Mouse (Mus musculus): ENCODE data around the gene Gm26897. TPM values are rescaled to one million over a fixed set of nuclear protein-coding genes. Genes with fewer than 3 reads are reported as not detected.

Gene Gm26897
- polyA plus RNA-seq, 1 experiment from 2014 or later = not detected

- no peak for ATAC-seq (ENCODE audit: low FRiP score, low read depth)
- WGBS = 16% methylated on average over 5 of the region's 5 CpGs
- H3K27me3 ChIP-seq = no peaks in the 10 kb centered on the region
- H3K9ac ChIP-seq = no peak overlapping the region
- no peak overlapping the region for H3K4me3 ChIP-seq
- no peaks in the 10 kb centered on the region for H3K36me3 ChIP-seq
- H3K4me2 ChIP-seq = no peak overlapping the region; the same call in 1 of the 2 replicates
- no peaks in the 10 kb centered on the region for H3K9me3 ChIP-seq
- H3K27ac ChIP-seq (replicated peaks) = no peak overlapping the region
- peaks cover 16% of the 10 kb centered on the region for H3K4me1 ChIP-seq (replicated peaks)
Observed at GRCm38 (mm10) chr5:111755330-111755729, 21.6 kb downstream of the Gm26897 start.

DNA sequence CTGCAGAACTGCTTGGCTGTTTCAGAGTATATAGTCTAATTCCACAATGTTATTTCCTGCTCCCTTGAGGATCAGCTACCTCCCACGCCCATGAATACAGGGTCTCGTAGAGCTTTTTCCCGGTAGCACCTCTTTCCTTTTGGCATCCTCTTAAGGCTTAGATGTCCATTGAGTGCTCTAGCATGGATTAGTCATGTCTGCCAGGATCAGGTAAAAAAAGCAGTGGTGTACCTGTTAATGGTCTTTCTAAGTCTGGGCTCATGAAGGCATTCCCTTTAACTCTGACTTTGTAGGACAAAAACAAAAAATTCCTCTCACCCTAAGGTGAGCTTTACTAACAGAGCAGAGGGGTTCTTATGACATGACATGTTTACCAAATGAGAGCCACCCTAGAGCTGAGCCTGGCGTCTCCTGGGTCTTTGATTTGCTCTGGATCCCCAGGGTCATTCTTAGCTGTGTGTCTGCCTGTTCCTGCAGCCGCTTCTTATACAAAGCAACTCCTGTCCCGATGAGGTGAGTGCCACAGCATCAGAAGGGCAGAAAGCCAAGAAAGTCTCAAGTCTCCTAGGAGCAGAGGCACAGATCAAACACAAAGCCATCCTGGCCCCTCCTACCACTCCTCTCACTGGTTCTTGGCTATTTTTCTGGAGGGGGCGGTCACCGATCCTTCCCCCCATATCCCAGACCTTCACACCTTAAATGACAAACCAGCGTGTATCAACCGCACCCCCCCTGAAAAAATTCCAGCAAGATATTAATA lies 27.2 kb downstream of the Gm26897 start:
- ATAC-seq (ENCODE audit: low FRiP score, low read depth) = peak; percentile 32; the same call in 1 of the 2 replicates
- peak overlapping the region; percentile 84 for H3K27ac ChIP-seq (replicated peaks)
- 0 out of 2 replicates have a peak overlapping the region, but pooled peaks have one; percentile 20 for H3K9ac ChIP-seq
- H3K27me3 ChIP-seq = no peaks in the 10 kb centered on the region
- H3K9me3 ChIP-seq = no peaks in the 10 kb centered on the region
- H3K4me3 ChIP-seq = peak overlapping the region; percentile 29
- no peaks in the 10 kb centered on the region for H3K36me3 ChIP-seq
- WGBS = 16% methylated on average over 10 of the region's 10 CpGs
- H3K4me2 ChIP-seq = peak overlapping the region; percentile 60
- peaks cover 34% of the 10 kb centered on the region for H3K4me1 ChIP-seq (replicated peaks)

DNA sequence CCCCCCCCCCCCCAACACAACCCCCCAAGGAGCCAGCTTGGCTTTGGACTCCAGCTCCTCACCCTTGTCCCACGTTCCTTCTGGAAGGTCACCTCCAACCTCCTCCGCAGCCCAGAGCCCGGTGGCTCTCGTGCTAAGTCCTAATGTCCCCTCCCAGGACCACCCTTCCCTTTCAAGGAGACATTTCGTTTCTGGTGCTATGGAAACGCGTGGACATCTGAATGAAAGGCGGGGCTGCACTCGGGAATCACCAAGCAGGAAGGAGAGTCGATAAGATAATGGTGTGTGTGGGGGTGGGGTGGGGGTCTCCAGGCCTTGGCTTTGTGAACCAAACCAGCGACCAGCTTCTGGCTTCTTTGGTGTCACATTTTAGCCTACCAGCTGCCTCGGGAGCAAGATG lies 27.9 kb downstream of the Gm26897 start:
- WGBS = 0% methylated on average over 12 of the region's 12 CpGs
- no peaks in the 10 kb centered on the region for H3K36me3 ChIP-seq
- peak; percentile 43; the same call in 1 of the 2 replicates for ATAC-seq (ENCODE audit: low FRiP score, low read depth)
- peak overlapping the region; percentile 84 for H3K27ac ChIP-seq (replicated peaks)
- H3K9me3 ChIP-seq = no peaks in the 10 kb centered on the region
- H3K9ac ChIP-seq = peak overlapping the region; percentile 30
- H3K27me3 ChIP-seq = no peaks in the 10 kb centered on the region
- peak overlapping the region; percentile 60 for H3K4me2 ChIP-seq
- peak overlapping the region; percentile 29 for H3K4me3 ChIP-seq
- peaks cover 34% of the 10 kb centered on the region for H3K4me1 ChIP-seq (replicated peaks)

DNA sequence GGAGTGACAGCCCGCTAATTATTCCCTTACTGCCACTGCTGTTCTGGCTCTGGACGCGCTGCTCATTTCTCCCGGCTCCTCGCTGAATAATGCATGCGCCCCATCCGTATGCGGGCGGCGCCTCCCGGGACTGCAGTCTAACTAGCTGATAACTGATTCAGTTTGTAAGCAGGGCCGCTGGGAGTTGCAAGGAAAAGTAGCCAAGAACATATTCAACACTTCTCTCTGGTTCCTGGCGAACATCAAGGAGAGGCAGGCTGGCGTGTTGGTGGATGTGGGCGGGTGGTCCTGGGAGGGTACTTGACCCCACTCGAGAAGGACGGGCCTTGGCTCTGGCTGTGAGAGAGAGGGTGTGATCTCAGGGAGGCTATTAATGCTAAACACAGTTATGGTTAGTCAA lies 28.4 kb downstream of the Gm26897 start:
- no peaks in the 10 kb centered on the region for H3K9me3 ChIP-seq
- peak overlapping the region; percentile 60 for H3K4me2 ChIP-seq
- peak; percentile 74 for ATAC-seq (ENCODE audit: low FRiP score, low read depth)
- no peaks in the 10 kb centered on the region for H3K36me3 ChIP-seq
- H3K4me1 ChIP-seq (replicated peaks) = peaks cover 34% of the 10 kb centered on the region
- peak overlapping the region; percentile 29 for H3K4me3 ChIP-seq
- H3K27me3 ChIP-seq = no peaks in the 10 kb centered on the region
- 2% methylated on average over 17 of the region's 17 CpGs for WGBS
- H3K27ac ChIP-seq (replicated peaks) = peak overlapping the region; percentile 84
- no peak overlapping the region for H3K9ac ChIP-seq

DNA sequence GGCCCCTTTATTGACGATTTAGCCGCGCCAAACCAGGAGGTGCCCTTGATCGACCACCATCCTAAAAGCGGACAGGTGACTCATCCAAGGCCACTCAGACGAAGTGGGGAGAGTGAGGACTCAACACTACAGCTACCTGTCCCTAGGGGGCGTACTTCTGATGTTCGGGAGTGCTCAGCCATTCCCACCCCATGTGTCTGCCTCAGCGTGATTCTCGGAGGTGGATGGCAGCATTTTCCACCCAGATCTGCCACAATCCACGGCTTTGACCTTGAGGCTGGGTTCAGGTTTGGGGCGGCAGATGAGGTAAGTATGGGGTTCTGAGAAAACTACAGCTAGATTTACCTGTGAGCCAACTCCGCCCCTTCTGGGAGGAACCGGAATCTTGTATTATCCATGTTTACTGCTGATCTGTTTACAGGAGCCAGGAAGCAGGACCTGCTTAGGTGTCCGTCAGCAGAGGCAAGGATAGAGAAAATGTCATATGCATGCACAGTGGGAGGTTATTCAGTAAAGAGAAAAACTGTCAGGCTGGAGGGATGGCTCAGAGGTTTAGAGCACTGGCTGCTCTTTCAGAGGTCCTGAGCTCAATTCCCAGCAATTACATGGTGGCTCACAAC lies 32.1 kb downstream of the Gm26897 start:
- Histone ChIP-seq H3K4me3 (no peak overlapping the region), H3K9me3 (no peaks in the 10 kb centered on the region), H3K4me2 (no peak overlapping the region), H3K4me1 (replicated peaks) (peaks cover 34% of the 10 kb centered on the region), H3K36me3 (no peaks in the 10 kb centered on the region), H3K27ac (replicated peaks) (no peak overlapping the region), H3K9ac (no peak overlapping the region), H3K27me3 (no peaks in the 10 kb centered on the region)
- WGBS = 76% methylated on average over 15 of the region's 15 CpGs
- no peak for ATAC-seq (ENCODE audit: low FRiP score, low read depth)

- Histone ChIP-seq H3K36me3 (no peaks in the 10 kb centered on the region), H3K4me1 (replicated peaks) (peaks cover 25% of the 10 kb centered on the region), H3K27ac (replicated peaks) (no peak overlapping the region), H3K27me3 (0 out of 2 replicates have a peak, but pooled peaks cover 3% of the 10 kb centered on the region), H3K9ac (no peak overlapping the region), H3K4me2 (no peak overlapping the region), H3K4me3 (no peak overlapping the region), H3K9me3 (no peaks in the 10 kb centered on the region)
- no peak for ATAC-seq (ENCODE audit: low FRiP score, low read depth)
- WGBS = 89% methylated on average over 4 of the region's 4 CpGs
Observed at GRCm38 (mm10) chr5:111766696-111767095, 33.0 kb downstream of the Gm26897 start.

- peak overlapping the region; percentile 24; the same call in 1 of the 2 replicates for H3K4me2 ChIP-seq
- H3K27me3 ChIP-seq = 0 out of 2 replicates have a peak, but pooled peaks cover 3% of the 10 kb centered on the region
- H3K9ac ChIP-seq = no peak overlapping the region
- peaks cover 33% of the 10 kb centered on the region for H3K4me1 ChIP-seq (replicated peaks)
- ATAC-seq (ENCODE audit: low FRiP score, low read depth) = peak; percentile 63; the same call in 1 of the 2 replicates
- 13% methylated on average over 15 of the region's 15 CpGs for WGBS
- no peak overlapping the region for H3K27ac ChIP-seq (replicated peaks)
- H3K4me3 ChIP-seq = no peak overlapping the region
- no peaks in the 10 kb centered on the region for H3K36me3 ChIP-seq
- H3K9me3 ChIP-seq = no peaks in the 10 kb centered on the region
Observed at GRCm38 (mm10) chr5:111770266-111770665, 36.5 kb downstream of the Gm26897 start.

DNA sequence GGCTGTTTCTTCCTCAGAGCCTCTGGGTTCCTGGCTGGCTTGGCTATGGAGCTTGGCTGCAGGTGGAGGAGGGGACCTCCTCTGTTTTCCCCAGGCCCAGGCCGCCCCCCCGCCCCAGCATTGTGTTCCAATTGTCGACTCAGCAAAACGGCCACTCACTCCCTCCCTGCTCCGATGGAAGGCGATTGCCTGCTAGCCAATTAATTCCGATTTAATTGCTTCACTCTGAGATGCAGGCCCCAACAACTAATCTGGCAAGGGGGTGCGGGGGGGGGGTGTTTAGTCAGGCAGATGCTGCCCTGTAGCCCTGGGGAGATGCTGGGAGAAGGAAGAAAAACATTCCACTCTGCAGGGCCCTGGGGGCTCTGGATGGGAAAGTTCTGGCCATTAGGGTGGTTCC lies 38.4 kb downstream of the Gm26897 start:
- H3K27ac ChIP-seq (replicated peaks) = peak overlapping the region; percentile 42
- H3K4me2 ChIP-seq = no peak overlapping the region
- H3K9me3 ChIP-seq = no peaks in the 10 kb centered on the region
- H3K4me3 ChIP-seq = no peak overlapping the region
- WGBS = 12% methylated on average over 8 of the region's 8 CpGs
- H3K36me3 ChIP-seq = no peaks in the 10 kb centered on the region
- H3K27me3 ChIP-seq = 0 out of 2 replicates have a peak, but pooled peaks cover 3% of the 10 kb centered on the region
- ATAC-seq (ENCODE audit: low FRiP score, low read depth) = peak; percentile 25; the same call in 1 of the 2 replicates
- no peak overlapping the region for H3K9ac ChIP-seq
- peaks cover 33% of the 10 kb centered on the region for H3K4me1 ChIP-seq (replicated peaks)

DNA sequence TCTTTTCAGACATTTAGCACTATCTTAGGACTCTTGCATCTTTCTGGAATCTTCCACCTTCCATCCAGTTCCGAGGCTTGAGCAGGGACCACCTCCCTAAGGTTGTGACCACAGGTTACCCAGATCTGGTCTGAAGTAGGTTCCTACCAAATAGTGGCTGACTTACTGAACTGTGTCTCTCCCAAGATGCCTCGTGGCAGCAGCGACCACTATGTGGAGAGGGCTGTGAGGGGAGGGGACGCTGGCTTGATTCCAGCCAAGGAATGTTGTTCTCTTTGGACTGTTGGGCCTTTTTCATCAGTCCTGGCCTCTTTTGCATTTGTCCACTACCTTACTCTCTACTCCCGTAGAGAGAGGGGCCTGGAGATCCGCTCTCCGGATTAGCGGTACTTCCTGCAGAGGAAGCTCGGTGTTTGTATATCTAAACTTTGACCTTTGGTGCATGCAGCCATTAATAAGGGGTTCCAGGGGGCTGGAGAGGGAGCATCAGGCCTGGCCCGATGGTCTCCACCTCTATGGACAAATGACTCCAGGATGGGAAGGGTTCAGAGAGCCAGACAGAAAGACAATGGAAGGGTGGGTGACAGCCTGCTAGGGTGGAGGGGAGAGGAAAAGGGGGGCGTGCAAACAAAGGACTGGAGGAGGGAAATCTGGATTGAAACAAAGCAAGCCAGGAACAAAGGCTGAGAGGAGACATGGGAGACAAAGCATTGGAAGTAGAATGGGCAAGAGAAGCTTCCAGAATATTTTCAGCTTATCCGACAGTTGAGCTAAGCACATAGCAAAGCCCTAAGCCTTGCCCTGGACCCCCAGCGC lies 39.1 kb downstream of the Gm26897 start:
- Histone ChIP-seq H3K9me3 (no peaks in the 10 kb centered on the region), H3K36me3 (no peaks in the 10 kb centered on the region), H3K4me3 (no peak overlapping the region), H3K27ac (replicated peaks) (peak overlapping the region; percentile 42), H3K9ac (no peak overlapping the region), H3K4me2 (no peak overlapping the region), H3K27me3 (0 out of 2 replicates have a peak, but pooled peaks cover 3% of the 10 kb centered on the region), H3K4me1 (replicated peaks) (peaks cover 33% of the 10 kb centered on the region)
- no peak for ATAC-seq (ENCODE audit: low FRiP score, low read depth)
- 28% methylated on average over 13 of the region's 13 CpGs for WGBS

DNA sequence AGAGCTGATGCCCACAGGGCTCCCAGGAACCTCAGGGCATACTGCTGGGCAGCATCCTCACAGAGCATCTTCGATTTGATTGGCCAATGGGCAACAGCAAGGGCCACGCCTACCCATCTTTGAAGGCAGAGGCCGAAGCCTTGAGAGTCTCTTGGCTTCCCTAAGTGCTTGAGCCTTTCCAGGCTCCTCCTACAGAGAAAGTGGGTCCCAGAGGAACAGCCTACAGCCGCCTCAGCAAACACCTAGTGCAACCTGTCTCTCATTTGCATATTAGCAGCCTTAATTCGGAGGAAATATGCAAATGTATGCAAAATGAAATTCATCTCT lies 39.6 kb downstream of the Gm26897 start:
- Histone ChIP-seq H3K27ac (replicated peaks) (peak overlapping the region; percentile 42), H3K9ac (no peak overlapping the region), H3K4me3 (no peak overlapping the region), H3K27me3 (0 out of 2 replicates have a peak, but pooled peaks cover 3% of the 10 kb centered on the region), H3K4me1 (replicated peaks) (peaks cover 33% of the 10 kb centered on the region), H3K36me3 (no peaks in the 10 kb centered on the region), H3K9me3 (no peaks in the 10 kb centered on the region), H3K4me2 (no peak overlapping the region)
- WGBS = 47% methylated on average over 5 of the region's 5 CpGs
- ATAC-seq (ENCODE audit: low FRiP score, low read depth) = no peak

DNA sequence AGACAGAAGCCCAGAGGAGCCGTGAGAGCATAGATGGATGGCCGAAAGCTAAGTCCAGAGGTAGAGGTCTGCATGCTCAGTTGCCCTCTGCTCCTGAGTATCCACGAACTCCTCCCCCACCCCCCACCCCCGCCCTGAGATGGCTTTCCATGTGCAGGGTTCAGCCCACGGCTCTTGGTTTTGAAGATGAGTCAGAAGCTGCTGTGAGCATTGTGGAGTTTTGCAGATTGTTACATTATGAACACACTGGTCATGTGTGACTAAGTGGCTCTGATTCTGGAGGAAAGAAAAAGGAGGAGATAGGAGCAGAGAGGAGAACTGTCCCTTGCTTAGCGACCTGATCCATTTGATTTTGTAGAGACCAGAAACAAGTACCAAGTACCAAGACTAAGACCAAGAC lies 42.5 kb downstream of the Gm26897 start:
- 0 out of 2 replicates have a peak, but pooled peaks cover 1% of the 10 kb centered on the region for H3K27me3 ChIP-seq
- H3K4me2 ChIP-seq = no peak overlapping the region
- no peak for ATAC-seq (ENCODE audit: low FRiP score, low read depth)
- no peak overlapping the region for H3K9ac ChIP-seq
- H3K4me3 ChIP-seq = no peak overlapping the region
- H3K27ac ChIP-seq (replicated peaks) = no peak overlapping the region
- H3K4me1 ChIP-seq (replicated peaks) = peaks cover 27% of the 10 kb centered on the region
- H3K9me3 ChIP-seq = no peaks in the 10 kb centered on the region
- WGBS = 77% methylated on average over 6 of the region's 6 CpGs
- no peaks in the 10 kb centered on the region for H3K36me3 ChIP-seq

GRCm38 (mm10) chr5:111778093-111778492 lies 44.4 kb downstream of the Gm26897 start:
- H3K4me1 ChIP-seq (replicated peaks) = peaks cover 15% of the 10 kb centered on the region
- no peak overlapping the region for H3K4me3 ChIP-seq
- WGBS = 71% methylated on average over 5 of the region's 5 CpGs
- no peaks in the 10 kb centered on the region for H3K27me3 ChIP-seq
- H3K9me3 ChIP-seq = no peaks in the 10 kb centered on the region
- no peaks in the 10 kb centered on the region for H3K36me3 ChIP-seq
- H3K27ac ChIP-seq (replicated peaks) = no peak overlapping the region
- ATAC-seq (ENCODE audit: low FRiP score, low read depth) = no peak
- H3K4me2 ChIP-seq = no peak overlapping the region
- no peak overlapping the region for H3K9ac ChIP-seq

Measured in hindbrain, embryonic 15.5 days (tissue).